Mouse (Mus musculus) stomach, postnatal 0 days (tissue): ENCODE data around the gene Tmem202.

ENCODE experiments used
- CTCF ChIP-seq: IDR thresholded peaks from 2 replicates; pipeline ENCODE4 v1.5.1; 2016; ENCODE audit warnings: antibody characterized with exemption, low read depth, mild to moderate bottlenecking, moderate library complexity
- EP300 ChIP-seq: optimal IDR thresholded peaks from 2 replicates; pipeline ENCODE3; 2016; ENCODE audit warnings: antibody characterized with exemption

GRCm38 (mm10) chr9:59567111-59567510, 27.5 kb upstream of the Tmem202 start:
- TF ChIP-seq CTCF (peak; percentile 93), EP300 (no peak)
